ENCODE assay signal across 13 mouse cellular contexts in the genomic region with DNA sequence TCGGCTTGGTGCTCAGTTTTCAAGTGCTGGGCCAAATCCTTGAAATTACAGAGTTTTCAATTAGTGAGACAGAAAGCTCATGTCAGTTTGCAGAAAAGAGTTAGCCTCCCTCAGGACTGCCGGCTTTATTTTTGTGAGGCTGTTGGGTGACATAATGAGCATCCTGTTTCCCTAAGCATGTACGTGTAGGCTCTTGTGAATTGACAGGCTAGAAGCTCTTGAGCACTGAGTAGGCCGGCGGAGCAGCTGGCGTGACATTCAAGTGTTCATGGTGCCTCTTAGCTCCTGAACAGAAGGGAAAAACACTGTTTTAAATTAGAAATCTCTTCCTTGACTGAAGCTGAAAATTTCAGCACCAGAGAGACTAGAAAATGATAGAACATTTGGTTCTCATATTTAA. TPM values are rescaled to one million over a fixed set of nuclear protein-coding genes. Genes with fewer than 3 reads are reported as not detected.
DNase-seq lines count a peak whose midpoint lies in the region; ATAC-seq and TF ChIP-seq lines count a peak whose summit lies in the region.
"Had no signal": no experiment of that assay in that cellular context is flagged by ENCODE, and none has a peak within 500 bp of the region (broad histone marks: within the 10 kb centered on the region; RNA-seq: fewer than 3 reads in every experiment).

No protein-coding gene starts in this region.

- no peak for TF ChIP-seq CTCF in hindbrain, postnatal 0 days (IDR thresholded peaks at IDR 0.05; ENCODE audit: low read depth)

- 0 out of 2 replicates have a peak, but pooled peaks cover 4% of the 10 kb centered on the region for H3K4me1 ChIP-seq in hindbrain, postnatal 0 days (ENCODE audit: insufficient read depth, low read length)
- H3K4me1 ChIP-seq in hindbrain, embryonic 10.5 days (replicated peaks), result 0 out of 2 replicates have a peak, but pooled peaks cover 15% of the 10 kb centered on the region
- peaks cover 3% of the 10 kb centered on the region for H3K4me1 ChIP-seq in forebrain, embryonic 12.5 days
- H3K4me1 ChIP-seq in kidney, embryonic 16.5 days (ENCODE audit: insufficient read depth, low read length), result peaks cover 3% of the 10 kb centered on the region; the same call in 1 of the 2 replicates

- whole genome bisulfite sequencing in hindbrain, postnatal 0 days, result 57% methylated on average over 6 of the region's 6 CpGs
- 76% methylated on average over 6 of the region's 6 CpGs for WGBS in hindbrain, embryonic 10.5 days
- WGBS in forebrain, embryonic 12.5 days, result 50% methylated on average over 6 of the region's 6 CpGs
- 67% methylated on average over 6 of the region's 6 CpGs for WGBS in kidney, embryonic 16.5 days

- no peak overlapping the region for H3K27ac ChIP-seq in hindbrain, postnatal 0 days
- no peak overlapping the region for H3K27ac ChIP-seq in hindbrain, embryonic 10.5 days
- H3K27ac ChIP-seq in forebrain, embryonic 12.5 days, result no peak overlapping the region
- H3K27ac ChIP-seq in kidney, embryonic 16.5 days (ENCODE audit: low read length), result no peak overlapping the region
- H3K27ac ChIP-seq: heart, embryonic 15.5 days; neural tube, embryonic 15.5 days had no signal

- H3K4me3 ChIP-seq in hindbrain, postnatal 0 days (ENCODE audit: low read length), result no peak overlapping the region
- no peak overlapping the region for H3K4me3 ChIP-seq in hindbrain, embryonic 10.5 days
- H3K4me3 ChIP-seq in forebrain, embryonic 12.5 days (replicated peaks), result no peak overlapping the region
- H3K4me3 ChIP-seq in kidney, embryonic 16.5 days (ENCODE audit: low read length), result no peak overlapping the region
- H3K4me3 ChIP-seq: heart, embryonic 15.5 days; neural tube, embryonic 15.5 days had no signal

- H3K27me3 ChIP-seq in hindbrain, postnatal 0 days (ENCODE audit: insufficient read depth, low read length), result no peaks in the 10 kb centered on the region
- H3K27me3 ChIP-seq in hindbrain, embryonic 10.5 days (ENCODE audit: insufficient read depth, poor library complexity, severe bottlenecking), result no peaks in the 10 kb centered on the region
- no peaks in the 10 kb centered on the region for H3K27me3 ChIP-seq in forebrain, embryonic 12.5 days
- H3K27me3 ChIP-seq in kidney, embryonic 16.5 days (ENCODE audit: insufficient read depth, low read length), result no peaks in the 10 kb centered on the region
- H3K27me3 ChIP-seq: heart, embryonic 15.5 days; neural tube, embryonic 15.5 days had no signal

- H3K9ac ChIP-seq in hindbrain, postnatal 0 days (replicated peaks; ENCODE audit: low read length), result no peak overlapping the region
- H3K9ac ChIP-seq in forebrain, embryonic 12.5 days, result no peak overlapping the region
- H3K9ac ChIP-seq in kidney, embryonic 16.5 days (replicated peaks; ENCODE audit: low read length), result no peak overlapping the region
- H3K9ac ChIP-seq: heart, embryonic 15.5 days; neural tube, embryonic 15.5 days had no signal

- no peaks in the 10 kb centered on the region for H3K36me3 ChIP-seq in hindbrain, postnatal 0 days (ENCODE audit: insufficient read depth, low read length)
- no peaks in the 10 kb centered on the region for H3K36me3 ChIP-seq in hindbrain, embryonic 10.5 days
- no peaks in the 10 kb centered on the region for H3K36me3 ChIP-seq in forebrain, embryonic 12.5 days (replicated peaks)
- H3K36me3 ChIP-seq in kidney, embryonic 16.5 days (ENCODE audit: insufficient read depth, low read length), result no peaks in the 10 kb centered on the region
- H3K36me3 ChIP-seq: heart, embryonic 15.5 days; neural tube, embryonic 15.5 days had no signal

- no peak for ATAC-seq in hindbrain, postnatal 0 days
- peak; percentile 60; the same call in 1 of the 2 replicates for ATAC-seq in forebrain, embryonic 12.5 days (ENCODE audit: low FRiP score)
- no peak; the same call in 1 of the 2 replicates for ATAC-seq in kidney, embryonic 16.5 days (ENCODE audit: low FRiP score, low TSS enrichment)

- no peak overlapping the region for H3K4me2 ChIP-seq in hindbrain, postnatal 0 days (ENCODE audit: low read depth, low read length)
- no peak overlapping the region for H3K4me2 ChIP-seq in forebrain, embryonic 12.5 days
- no peak overlapping the region for H3K4me2 ChIP-seq in kidney, embryonic 16.5 days (replicated peaks; ENCODE audit: low read depth, low read length)
- H3K4me2 ChIP-seq: heart, embryonic 15.5 days; neural tube, embryonic 15.5 days had no signal

- peak; percentile 10 for DNase-seq in hindbrain, postnatal 0 days (ENCODE audit: low spot score)
- DNase-seq in hindbrain, embryonic 10.5 days (ENCODE audit: low spot score), result no peak
- DNase-seq in layer of hippocampus, adult 8-10 months (ENCODE audit: low spot score in 2 of 2), result peak; percentile 74 to 76
- peak; percentile 42 for DNase-seq in right cerebral cortex, postnatal 14 days
- DNase-seq in cerebellum, postnatal 14 days, result no peak
- no peak for DNase-seq in heart, postnatal 36 days
- DNase-seq: adrenal gland, postnatal 36 days; cerebellum, postnatal 36 days; kidney, adult 2 months had no signal

- no peaks in the 10 kb centered on the region for H3K9me3 ChIP-seq in hindbrain, postnatal 0 days (ENCODE audit: low read length)
- H3K9me3 ChIP-seq in hindbrain, embryonic 10.5 days, result no peaks in the 10 kb centered on the region
- no peaks in the 10 kb centered on the region for H3K9me3 ChIP-seq in forebrain, embryonic 12.5 days
- H3K9me3 ChIP-seq in kidney, embryonic 16.5 days (ENCODE audit: low read length), result no peaks in the 10 kb centered on the region
- H3K9me3 ChIP-seq: heart, embryonic 15.5 days; neural tube, embryonic 15.5 days had no signal

- intact Hi-C loops in heart, postnatal 36 days (cut with DNase I), result loop anchor here (5.0 kb wide), 1 partner anchor 42 kb away; no protein-coding TSS in a partner anchor

RNA-seq across cellular contexts. Expression of gene Atp2b1, which starts 45.2 kb away (rescaled TPM):
- total RNA-seq in hindbrain, postnatal 0 days (2014; rRNA removed), result 152 and 154 TPM in 2 replicates
- 336 and 338 TPM in 2 replicates for polyA plus RNA-seq in hindbrain, postnatal 0 days (2015; fragmentation: Nextera tagmentation; extraction: Ambion mirVana)
- 90.4 and 93.7 TPM in 2 replicates for polyA plus RNA-seq in hindbrain, embryonic 10.5 days (2016; fragmentation: Nextera tagmentation; extraction: Ambion mirVana)
- 93.6 and 96.1 TPM in 2 replicates for polyA plus RNA-seq in forebrain, embryonic 12.5 days (2016; fragmentation: Nextera tagmentation; extraction: Ambion mirVana)
- total RNA-seq in layer of hippocampus, adult 8-10 months (2022), result 100 to 1,000 TPM; 803 to 978 (median 924) TPM
- polyA plus RNA-seq in kidney, embryonic 16.5 days (2015; fragmentation: Nextera tagmentation; extraction: Ambion mirVana), result 164 and 182 TPM in 2 replicates
- 10 to 100 TPM; 69.0 to 69.9 TPM for total RNA-seq in heart, postnatal 36 days (2021)

Comparison
In these comparisons a context has a peak if more than half of its experiments do, and no peak if none do; other contexts are left out.
1. DNase-seq: peak in hindbrain, postnatal 0 days (single experiment), layer of hippocampus, adult 8-10 months (2 of 2) and right cerebral cortex, postnatal 14 days (single experiment); none in hindbrain, embryonic 10.5 days (single experiment), cerebellum, postnatal 14 days (0 of 2) and heart, postnatal 36 days (0 of 2).